Mouse (Mus musculus) liver, postnatal 0 days (tissue): Measurements from ENCODE around the gene Ccdc71. TPM values are rescaled to one million over a fixed set of nuclear protein-coding genes. Genes with fewer than 3 reads are reported as not detected.

Experiments
- ATAC-seq: fragments of 200-750 bp; cut with Nextera tagmentation; 2 replicates; pipeline ENCODE4 v1.8.0; 2017; ENCODE audit warnings: mild to moderate bottlenecking, moderate library complexity
- DNase-seq: peaks from one replicate; pipeline ENCODE4 v3.0.0-alpha.2; 2016
- H3K27ac ChIP-seq: fragments of 300-500 bp; sonication (generic); 2 replicates; pipeline ENCODE4 v1.5.1; 2014; ENCODE audit warnings: antibody characterized with exemption, moderate library complexity, mild to moderate bottlenecking, low read depth
- H3K27me3 ChIP-seq: fragments of 300-500 bp; sonication (generic); 2 replicates; pipeline ENCODE4 v1.6.1; 2014; ENCODE audit warnings: low read length, control low read depth, mixed read lengths; ENCODE audit not compliant: insufficient read depth
- H3K36me3 ChIP-seq: fragments of 300-500 bp; sonication (generic); replicated peaks from 2 replicates; pipeline ENCODE4 v1.6.1; 2014; ENCODE audit warnings: mild to moderate bottlenecking, control low read depth, low read length, moderate library complexity, mixed read lengths; ENCODE audit not compliant: insufficient read depth
- H3K4me1 ChIP-seq: fragments of 300-500 bp; sonication (generic); 2 replicates; pipeline ENCODE4 v1.6.1; 2014; ENCODE audit warnings: antibody characterized with exemption, mild to moderate bottlenecking, control low read depth; ENCODE audit not compliant: insufficient read depth
- H3K4me2 ChIP-seq: fragments of 300-500 bp; sonication (generic); 2 replicates; pipeline ENCODE4 v1.6.1; 2014; ENCODE audit warnings: low read depth, mild to moderate bottlenecking, low read length, moderate library complexity, mixed read lengths
- H3K4me3 ChIP-seq: fragments of 300-500 bp; sonication (generic); 2 replicates; pipeline ENCODE4 v1.5.1; 2014; ENCODE audit warnings: low read depth, low read length
- H3K9ac ChIP-seq: fragments of 300-500 bp; sonication (generic); replicated peaks from 2 replicates; pipeline ENCODE4 v1.6.1; 2014; ENCODE audit warnings: mild to moderate bottlenecking, moderate library complexity
- H3K9me3 ChIP-seq: fragments of 300-500 bp; sonication (generic); 2 replicates; pipeline ENCODE4 v1.6.1; 2016; ENCODE audit warnings: mild to moderate bottlenecking, control low read depth, low read length, mixed read lengths
- CTCF ChIP-seq: sonication (generic); IDR thresholded peaks from 2 replicates; pipeline ENCODE4 v1.5.1; 2016; ENCODE audit warnings: antibody characterized with exemption, low read depth
- EP300 ChIP-seq: IDR thresholded peaks from 2 replicates; pipeline ENCODE4 v1.6.1; 2016; ENCODE audit warnings: antibody characterized with exemption, low read depth, mild to moderate bottlenecking
- WGBS: fragments of 180-500 bp; shearing (Covaris S2); extraction: QIAGEN DNeasy Blood & Tissue Kit; methylation state at CpG from one replicate; pipeline ENCODE4 v1.1.7; 2014; ENCODE audit not compliant: insufficient replicate concordance; 5-methylcytosine and 5-hydroxymethylcytosine counted together
- polyA plus RNA-seq: library from polyadenylated mRNA; unstranded; fragments of >200 nt; fragmentation: Nextera tagmentation; extraction: Ambion mirVana; gene quantifications from 2 replicates; pipeline ENCODE4 v1.2.1, GENCODE M21; 2015

Gene Ccdc71
- polyA plus RNA-seq = 16.1 and 19.3 TPM in 2 replicates

DNA sequence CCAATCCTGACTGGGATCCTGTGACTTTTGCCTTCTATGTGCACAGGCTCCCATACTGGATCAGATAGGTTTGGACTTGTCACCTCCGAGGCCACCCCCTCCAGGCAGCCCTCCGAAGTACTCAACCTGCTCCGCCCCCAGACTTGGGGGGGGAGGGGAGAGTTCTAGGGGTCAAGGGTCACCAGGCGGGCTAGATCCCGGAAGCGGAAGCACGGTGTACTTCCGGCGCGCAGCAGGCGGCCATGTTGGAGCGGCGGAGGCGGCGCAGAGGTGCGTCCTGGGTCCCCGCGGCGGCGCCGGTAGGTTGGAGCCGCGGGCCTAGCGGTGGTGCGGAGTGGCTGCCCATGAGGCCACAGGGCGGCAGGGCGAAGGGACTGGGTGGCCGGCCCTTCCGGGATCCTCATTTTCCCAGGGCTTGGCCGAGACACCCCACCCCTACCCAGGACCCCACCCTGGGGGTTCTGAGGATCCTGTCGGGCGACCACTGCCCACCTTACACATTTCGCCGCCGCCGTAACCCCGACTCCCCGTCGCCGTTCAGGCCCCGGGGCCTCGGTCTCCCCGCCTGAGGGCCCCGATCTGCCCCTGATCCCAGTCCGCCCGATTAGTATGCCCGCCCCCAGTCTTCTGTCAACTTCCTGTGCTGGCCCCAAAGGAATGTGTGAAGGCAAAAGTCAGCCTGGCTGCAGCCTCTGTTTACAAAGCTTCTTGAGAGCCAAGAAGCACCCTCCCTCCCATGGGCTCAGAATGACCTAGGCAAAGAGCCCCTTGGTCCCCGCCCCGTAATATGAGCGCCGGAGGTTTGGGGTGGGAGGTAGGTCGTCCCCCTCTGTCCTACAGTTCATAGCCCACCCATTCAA lies at the start of gene Ccdc71:
Gene Ccdc71, plus strand, starts transcription at position 209 of the 860 bp plus-strand sequence.
- under 1% methylated on average over 47 of the region's 52 CpGs for WGBS
- Histone ChIP-seq H3K27ac (peak within 1 kb of the TSS; percentile 81), H3K4me2 (peak within 1 kb of the TSS; percentile 85), H3K9me3 (no peaks in the 10 kb centered on the region), H3K27me3 (no peaks in the 10 kb centered on the region), H3K4me3 (peak within 1 kb of the TSS; percentile 73), H3K36me3 (peaks cover 17% of the 10 kb centered on the region), H3K4me1 (peaks cover 18% of the 10 kb centered on the region), H3K9ac (peak within 1 kb of the TSS; percentile 88)
- TF ChIP-seq EP300 (no peak), CTCF (no peak)
- DNase-seq = peak; percentile 91
- peak; percentile 92 for ATAC-seq

DNA sequence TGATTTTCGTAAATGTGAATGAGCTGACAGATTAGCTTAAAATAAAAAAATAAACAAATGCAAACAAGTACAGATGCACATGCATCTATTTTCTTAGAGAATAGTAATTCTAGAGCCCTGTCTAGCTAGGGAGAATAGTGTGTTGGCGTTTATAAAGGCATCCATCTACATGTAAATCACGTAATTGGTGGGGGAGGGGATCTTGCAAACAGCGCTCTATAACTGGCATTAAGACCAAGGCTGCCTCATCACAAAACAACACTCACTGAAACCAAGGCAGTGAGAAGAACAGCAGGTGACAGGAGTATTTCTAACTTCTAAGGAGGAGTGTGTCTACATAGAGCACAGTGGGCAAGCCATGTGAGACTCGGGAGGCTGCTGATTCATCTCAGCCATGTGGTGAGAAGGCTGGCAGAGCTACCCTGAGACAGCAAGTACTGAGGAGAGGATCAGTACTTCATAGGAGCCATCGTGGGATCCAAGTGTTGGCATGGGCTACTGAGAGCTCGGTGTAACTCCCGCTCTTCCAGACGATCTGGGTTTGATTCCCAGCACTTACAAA lies 48.9 kb upstream of the Ccdc71 start:
- Histone ChIP-seq H3K9me3 (no peaks in the 10 kb centered on the region), H3K9ac (no peak overlapping the region), H3K27me3 (no peaks in the 10 kb centered on the region), H3K27ac (no peak overlapping the region), H3K4me1 (no peaks in the 10 kb centered on the region), H3K36me3 (no peaks in the 10 kb centered on the region), H3K4me3 (no peak overlapping the region), H3K4me2 (no peak overlapping the region)
- ATAC-seq (no peak), DNase-seq (no peak)
- 79% methylated on average over 9 of the region's 9 CpGs for WGBS
- no peak for TF ChIP-seq CTCF
- TF ChIP-seq EP300 = no peak

- 68% methylated on average over 1 of the region's 1 CpGs for WGBS
- H3K4me2 ChIP-seq = no peak overlapping the region
These were observed 48.1 kb upstream of the Ccdc71 start for GRCm38 (mm10) chr9:108412221-108412620.

GRCm38 (mm10) chr9:108428384-108428783 lies 31.9 kb upstream of the Ccdc71 start, which contains the start of gene Ccdc36:
TSS of gene Ccdc36 (minus strand) at chr9:108428484.
- Histone ChIP-seq H3K36me3 (no peaks in the 10 kb centered on the region), H3K27ac (no peak within 1 kb of the TSS), H3K9ac (no peak within 1 kb of the TSS), H3K4me1 (0 out of 2 replicates have a peak, but pooled peaks cover 3% of the 10 kb centered on the region), H3K27me3 (no peaks in the 10 kb centered on the region), H3K4me3 (no peak within 1 kb of the TSS), H3K4me2 (no peak within 1 kb of the TSS), H3K9me3 (no peaks in the 10 kb centered on the region)
- no peak for TF ChIP-seq EP300
- TF ChIP-seq CTCF = no peak
- ATAC-seq (no peak), DNase-seq (no peak)

More at GRCm38 (mm10) chr9:108412221-108412620, 48.1 kb upstream of the Ccdc71 start:
- H3K9ac ChIP-seq = no peak overlapping the region
- H3K27me3 ChIP-seq = no peaks in the 10 kb centered on the region
- no peak for ATAC-seq
- H3K9me3 ChIP-seq = no peaks in the 10 kb centered on the region
- no peaks in the 10 kb centered on the region for H3K36me3 ChIP-seq
- no peak overlapping the region for H3K27ac ChIP-seq
- no peak for DNase-seq
- H3K4me3 ChIP-seq = no peak overlapping the region
- no peaks in the 10 kb centered on the region for H3K4me1 ChIP-seq
- TF ChIP-seq EP300 (no peak), CTCF (peak; percentile 63)

GRCm38 (mm10) chr9:108431431-108432067 lies 28.8 kb upstream of the Ccdc71 start:
- no peaks in the 10 kb centered on the region for H3K27me3 ChIP-seq
- 0 out of 2 replicates have a peak, but pooled peaks cover 3% of the 10 kb centered on the region for H3K4me1 ChIP-seq
- peak overlapping the region; percentile 35; the same call in 1 of the 2 replicates for H3K4me2 ChIP-seq
- no peak overlapping the region for H3K27ac ChIP-seq
- H3K36me3 ChIP-seq = no peaks in the 10 kb centered on the region
- 55% methylated on average over 32 of the region's 32 CpGs for WGBS
- ATAC-seq (no peak), DNase-seq (peak; percentile 56)
- no peak overlapping the region for H3K9ac ChIP-seq
- TF ChIP-seq CTCF (no peak), EP300 (no peak)
- H3K4me3 ChIP-seq = no peak overlapping the region
- no peaks in the 10 kb centered on the region for H3K9me3 ChIP-seq

GRCm38 (mm10) chr9:108436182-108436581 lies 24.1 kb upstream of the Ccdc71 start, which contains the start of gene BC048562:
TSS of gene BC048562 (plus strand) at chr9:108436482.
- H3K4me3 ChIP-seq = no peak within 1 kb of the TSS
- no peak within 1 kb of the TSS for H3K9ac ChIP-seq
- H3K4me2 ChIP-seq = no peak within 1 kb of the TSS
- no peaks in the 10 kb centered on the region for H3K36me3 ChIP-seq
- ATAC-seq (no peak), DNase-seq (no peak)
- no peaks in the 10 kb centered on the region for H3K27me3 ChIP-seq
- H3K4me1 ChIP-seq = 0 out of 2 replicates have a peak, but pooled peaks cover 3% of the 10 kb centered on the region
- TF ChIP-seq EP300 = no peak
- TF ChIP-seq CTCF = no peak
- no peaks in the 10 kb centered on the region for H3K9me3 ChIP-seq
- H3K27ac ChIP-seq = no peak within 1 kb of the TSS
- 72% methylated on average over 3 of the region's 3 CpGs for WGBS
